Mouse (Mus musculus) Muller cell, postnatal 12 days (primary cell): ENCODE results near the gene Olfr763.
"Not testable (repeated sequence)": the region's sequence is repeated elsewhere in the genome, so short reads cannot be mapped to it uniquely, and the experiment has no call there.

Experiments
- DNase-seq: peaks from one replicate; pipeline ENCODE4 v3.0.0-alpha.2; 2015; ENCODE audit errors: inconsistent ontology term

The Olfr763 gene

GRCm38 (mm10) chr10:129010288-129010841 lies at the start of gene Olfr763:
Olfr763 (plus strand) TSS chr10:129010791.
- no peak for DNase-seq

- DNase-seq: no peak
Measured at GRCm38 (mm10) chr10:128964961-128965360, 45.6 kb upstream of the Olfr763 start.

- DNase-seq: no peak
Measured at GRCm38 (mm10) chr10:128965871-128966270, 44.7 kb upstream of the Olfr763 start.

- DNase-seq: peak; percentile 65
Measured at GRCm38 (mm10) chr10:128968341-128968749, 42.2 kb upstream of the Olfr763 start.

- no peak for DNase-seq
Measured at GRCm38 (mm10) chr10:128970740-128971250, 39.8 kb upstream of the Olfr763 start.

- no peak for DNase-seq
Measured at GRCm38 (mm10) chr10:128972841-128973240, 37.8 kb upstream of the Olfr763 start.

GRCm38 (mm10) chr10:128976395-128976794 lies 34.2 kb upstream of the Olfr763 start:
- no peak for DNase-seq

- DNase-seq: peak; percentile 59
Measured at GRCm38 (mm10) chr10:128977522-128978114, 33.0 kb upstream of the Olfr763 start.

GRCm38 (mm10) chr10:128980644-128981365 lies 29.8 kb upstream of the Olfr763 start:
- peak; percentile 82 for DNase-seq

GRCm38 (mm10) chr10:128989131-128989530 lies 21.5 kb upstream of the Olfr763 start, which contains the start of gene Olfr9:
Olfr9 (plus strand) TSS chr10:128989431.
- DNase-seq: not testable (repeated sequence)

GRCm38 (mm10) chr10:128990129-128990850 lies 20.3 kb upstream of the Olfr763 start:
- DNase-seq: not testable (repeated sequence)

GRCm38 (mm10) chr10:128990994-128991393 lies 19.6 kb upstream of the Olfr763 start:
- DNase-seq: no peak

- DNase-seq: no peak
Measured at GRCm38 (mm10) chr10:128995796-128996195, 14.8 kb upstream of the Olfr763 start.

- DNase-seq: no peak
Measured at GRCm38 (mm10) chr10:128996523-128997040, 14.0 kb upstream of the Olfr763 start.

- no peak for DNase-seq
Measured at GRCm38 (mm10) chr10:129004032-129004920, 6.3 kb upstream of the Olfr763 start.

GRCm38 (mm10) chr10:129011511-129011910 lies 920 bp downstream of the Olfr763 start:
- not testable (repeated sequence) for DNase-seq

- no peak for DNase-seq
Measured at GRCm38 (mm10) chr10:129014477-129014876, 3.9 kb downstream of the Olfr763 start.

- no peak for DNase-seq
Measured at GRCm38 (mm10) chr10:129023319-129023718, 12.7 kb downstream of the Olfr763 start.

GRCm38 (mm10) chr10:129026018-129026662 lies 15.5 kb downstream of the Olfr763 start:
- DNase-seq: peak; percentile 32

- no peak for DNase-seq
Measured at GRCm38 (mm10) chr10:129028343-129028742, 17.8 kb downstream of the Olfr763 start.
